Mouse (Mus musculus): ENCODE results near the gene Klhl23. TPM values are rescaled to one million over a fixed set of nuclear protein-coding genes. Genes with fewer than 3 reads are reported as not detected.
"Not testable (repeated sequence)": the region's sequence is repeated elsewhere in the genome, so short reads cannot be mapped to it uniquely, and the experiment has no call there.

The Klhl23 gene
- polyA plus RNA-seq, 1 experiment: 7.0 TPM

GRCm38 (mm10) chr2:69789429-69790069 is 32.2 kb upstream of the Klhl23 start, which contains the start of the genes Ccdc173 and Phospho2:
Gene Ccdc173, minus strand, starts transcription at chr2:69789575.
Gene Phospho2, plus strand, starts transcription at chr2:69789623.
- no peak for TF ChIP-seq EP300 (IDR thresholded peaks at IDR 0.05; ENCODE audit: insufficient read depth, low read depth, low read length)
- no peak for TF ChIP-seq CTCF (IDR thresholded peaks at IDR 0.05; ENCODE audit: low read depth, low read length)
- TF ChIP-seq POLR2A (IDR thresholded peaks at IDR 0.05; ENCODE audit: insufficient read depth, low read length): no peak

GRCm38 (mm10) chr2:69790285-69790684 is 31.5 kb upstream of the Klhl23 start:
- no peak overlapping the region for H3K9ac ChIP-seq (ENCODE audit: low read depth, poor library complexity, severe bottlenecking)
- H3K27ac ChIP-seq (ENCODE audit: insufficient read depth, low read length): no peak overlapping the region
- no peak for TF ChIP-seq EP300 (IDR thresholded peaks at IDR 0.05; ENCODE audit: insufficient read depth, low read depth, low read length)
- peak; percentile 89 for TF ChIP-seq CTCF (IDR thresholded peaks at IDR 0.05; ENCODE audit: low read depth, low read length)

More at GRCm38 (mm10) chr2:69789429-69790069, 32.2 kb upstream of the Klhl23 start, which contains the start of the genes Ccdc173 and Phospho2:
- Histone ChIP-seq H3K9me3 (replicated peaks; ENCODE audit: control insufficient read depth, insufficient read depth, low read length, poor library complexity, severe bottlenecking) (no peaks in the 10 kb centered on the region), H3K9ac (ENCODE audit: low read depth, poor library complexity, severe bottlenecking) (peak within 1 kb of the TSS; percentile 50), H3K4me3 (ENCODE audit: low read depth, low read length) (peak within 1 kb of the TSS; percentile 82), H3K27me3 (ENCODE audit: control insufficient read depth, insufficient read depth, low read length, poor library complexity, severe bottlenecking) (no peaks in the 10 kb centered on the region), H3K27ac (ENCODE audit: insufficient read depth, low read length) (0 out of 2 replicates have a peak within 1 kb of the TSS, but pooled peaks have one; percentile 5), H3K36me3 (ENCODE audit: control insufficient read depth, insufficient read depth, low read length, poor library complexity, severe bottlenecking) (no peaks in the 10 kb centered on the region; the same call in 1 of the 2 replicates), H3K4me1 (ENCODE audit: control insufficient read depth, insufficient read depth, low read length) (peaks cover 2% of the 10 kb centered on the region)

GRCm38 (mm10) chr2:69790722-69791121 is 31.0 kb upstream of the Klhl23 start:
- H3K27ac ChIP-seq (ENCODE audit: insufficient read depth, low read length): no peak overlapping the region
- H3K9ac ChIP-seq (ENCODE audit: low read depth, poor library complexity, severe bottlenecking): no peak overlapping the region
- TF ChIP-seq CTCF (IDR thresholded peaks at IDR 0.05; ENCODE audit: low read depth, low read length) (no peak), POLR2A (IDR thresholded peaks at IDR 0.05; ENCODE audit: insufficient read depth, low read length) (no peak), EP300 (IDR thresholded peaks at IDR 0.05; ENCODE audit: insufficient read depth, low read depth, low read length) (no peak)
- no peaks in the 10 kb centered on the region; the same call in 1 of the 2 replicates for H3K36me3 ChIP-seq (ENCODE audit: control insufficient read depth, insufficient read depth, low read length, poor library complexity, severe bottlenecking)
- no peak overlapping the region for H3K4me3 ChIP-seq (ENCODE audit: low read depth, low read length)
- H3K27me3 ChIP-seq (ENCODE audit: control insufficient read depth, insufficient read depth, low read length, poor library complexity, severe bottlenecking): no peaks in the 10 kb centered on the region
- H3K4me1 ChIP-seq (ENCODE audit: control insufficient read depth, insufficient read depth, low read length): peaks cover 2% of the 10 kb centered on the region
- no peaks in the 10 kb centered on the region for H3K9me3 ChIP-seq (replicated peaks; ENCODE audit: control insufficient read depth, insufficient read depth, low read length, poor library complexity, severe bottlenecking)

More at GRCm38 (mm10) chr2:69790285-69790684, 31.5 kb upstream of the Klhl23 start:
- H3K9me3 ChIP-seq (replicated peaks; ENCODE audit: control insufficient read depth, insufficient read depth, low read length, poor library complexity, severe bottlenecking): no peaks in the 10 kb centered on the region
- no peaks in the 10 kb centered on the region for H3K27me3 ChIP-seq (ENCODE audit: control insufficient read depth, insufficient read depth, low read length, poor library complexity, severe bottlenecking)
- peaks cover 2% of the 10 kb centered on the region for H3K4me1 ChIP-seq (ENCODE audit: control insufficient read depth, insufficient read depth, low read length)
- no peak overlapping the region for H3K4me3 ChIP-seq (ENCODE audit: low read depth, low read length)
- no peaks in the 10 kb centered on the region; the same call in 1 of the 2 replicates for H3K36me3 ChIP-seq (ENCODE audit: control insufficient read depth, insufficient read depth, low read length, poor library complexity, severe bottlenecking)

DNA sequence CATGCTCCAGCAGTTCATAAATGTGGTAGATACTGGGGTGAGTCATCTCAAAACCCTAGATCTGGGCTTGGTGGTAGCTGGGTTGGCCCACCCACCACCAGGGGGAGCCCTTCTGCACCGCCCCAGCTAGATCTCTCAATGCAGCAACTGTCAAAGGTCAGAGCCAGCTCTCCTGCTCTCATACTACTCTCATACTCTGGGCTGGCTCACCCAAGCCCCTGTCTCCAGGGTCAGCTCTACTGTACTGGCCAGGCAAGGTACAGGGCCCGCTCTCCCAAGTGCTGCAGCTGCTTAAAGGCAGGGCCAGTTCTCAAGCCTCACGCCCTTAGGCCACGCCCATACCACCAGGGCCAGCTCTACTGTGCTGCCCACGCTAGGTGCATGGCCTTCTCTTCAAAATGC is 18.8 kb upstream of the Klhl23 start:
- H3K9ac ChIP-seq (ENCODE audit: low read depth, poor library complexity, severe bottlenecking): no peak overlapping the region
- peaks cover 3% of the 10 kb centered on the region; the same call in 1 of the 2 replicates for H3K9me3 ChIP-seq (replicated peaks; ENCODE audit: control insufficient read depth, insufficient read depth, low read length, poor library complexity, severe bottlenecking)
- H3K4me1 ChIP-seq (ENCODE audit: control insufficient read depth, insufficient read depth, low read length): no peaks in the 10 kb centered on the region
- H3K27me3 ChIP-seq (ENCODE audit: control insufficient read depth, insufficient read depth, low read length, poor library complexity, severe bottlenecking): no peaks in the 10 kb centered on the region
- H3K4me3 ChIP-seq (ENCODE audit: low read depth, low read length): no peak overlapping the region; the same call in 1 of the 2 replicates
- no peaks in the 10 kb centered on the region for H3K36me3 ChIP-seq (ENCODE audit: control insufficient read depth, insufficient read depth, low read length, poor library complexity, severe bottlenecking)
- no peak for TF ChIP-seq POLR2A (IDR thresholded peaks at IDR 0.05; ENCODE audit: insufficient read depth, low read length)
- TF ChIP-seq CTCF (IDR thresholded peaks at IDR 0.05; ENCODE audit: low read depth, low read length): peak; percentile 90
- H3K27ac ChIP-seq (ENCODE audit: insufficient read depth, low read length): no peak overlapping the region

GRCm38 (mm10) chr2:69803756-69804155 is 18.0 kb upstream of the Klhl23 start:
- Histone ChIP-seq H3K36me3 (ENCODE audit: control insufficient read depth, insufficient read depth, low read length, poor library complexity, severe bottlenecking) (no peaks in the 10 kb centered on the region), H3K9me3 (replicated peaks; ENCODE audit: control insufficient read depth, insufficient read depth, low read length, poor library complexity, severe bottlenecking) (peaks cover 3% of the 10 kb centered on the region; the same call in 1 of the 2 replicates), H3K4me1 (ENCODE audit: control insufficient read depth, insufficient read depth, low read length) (no peaks in the 10 kb centered on the region), H3K27ac (ENCODE audit: insufficient read depth, low read length) (no peak overlapping the region), H3K4me3 (ENCODE audit: low read depth, low read length) (no peak overlapping the region), H3K27me3 (ENCODE audit: control insufficient read depth, insufficient read depth, low read length, poor library complexity, severe bottlenecking) (no peaks in the 10 kb centered on the region), H3K9ac (ENCODE audit: low read depth, poor library complexity, severe bottlenecking) (no peak overlapping the region)
- TF ChIP-seq CTCF (IDR thresholded peaks at IDR 0.05; ENCODE audit: low read depth, low read length): no peak
- no peak for TF ChIP-seq EP300 (IDR thresholded peaks at IDR 0.05; ENCODE audit: insufficient read depth, low read depth, low read length)
- TF ChIP-seq POLR2A (IDR thresholded peaks at IDR 0.05; ENCODE audit: insufficient read depth, low read length): no peak

- not testable (repeated sequence) for H3K27ac ChIP-seq (ENCODE audit: insufficient read depth, low read length); H3K4me1 ChIP-seq (ENCODE audit: control insufficient read depth, insufficient read depth, low read length)
These were observed 17.1 kb upstream of the Klhl23 start for GRCm38 (mm10) chr2:69804663-69805062.

More at GRCm38 (mm10) chr2:69804663-69805062, 17.1 kb upstream of the Klhl23 start:
- not testable (repeated sequence) for H3K9ac ChIP-seq (ENCODE audit: low read depth, poor library complexity, severe bottlenecking); H3K4me3 ChIP-seq (ENCODE audit: low read depth, low read length); H3K27me3 ChIP-seq (ENCODE audit: control insufficient read depth, insufficient read depth, low read length, poor library complexity, severe bottlenecking); H3K36me3 ChIP-seq (ENCODE audit: control insufficient read depth, insufficient read depth, low read length, poor library complexity, severe bottlenecking); H3K9me3 ChIP-seq (replicated peaks; ENCODE audit: control insufficient read depth, insufficient read depth, low read length, poor library complexity, severe bottlenecking)
